Mouse (Mus musculus): Measurements from ENCODE around the gene Adcy4.

The Adcy4 gene

DNA sequence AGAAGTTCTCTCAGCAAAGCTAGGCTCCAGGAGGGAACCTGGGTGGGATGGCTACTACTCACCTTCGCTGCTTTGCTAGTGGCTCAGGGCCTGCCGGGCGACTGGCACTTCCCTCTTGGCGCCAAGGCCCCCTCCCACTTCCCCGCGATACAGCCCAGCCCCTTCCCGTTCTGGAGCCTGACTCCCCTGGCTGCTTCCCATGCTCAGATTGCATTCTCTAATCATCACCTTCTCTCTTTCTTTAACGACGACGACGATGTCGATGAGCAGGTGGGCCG is at the start of gene Adcy4:
Gene Adcy4 (minus strand): TSS at position 138 of the 278 bp plus-strand sequence.
- no peak for DNase-seq (ENCODE audit: low spot score)

DNA sequence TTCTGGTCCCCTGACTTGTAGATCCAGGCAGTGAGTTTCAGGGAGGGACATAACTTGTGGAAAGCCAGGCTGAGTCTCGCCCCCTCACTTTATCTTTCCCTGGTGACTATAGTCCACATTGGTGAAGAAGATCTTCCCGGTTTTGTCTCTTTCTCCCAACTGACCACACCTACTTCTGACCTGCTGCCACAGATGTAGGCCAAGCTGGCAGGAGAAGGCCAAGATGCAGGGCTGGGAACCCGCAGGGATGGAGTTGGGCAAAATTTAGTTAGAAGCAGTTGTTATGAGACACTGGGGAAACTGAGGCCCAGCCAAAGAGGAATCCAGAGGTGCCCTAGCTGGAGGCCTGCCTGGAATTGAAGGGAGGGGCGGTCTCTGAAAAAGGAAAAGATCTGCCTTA is 49.2 kb upstream of the Adcy4 start:
- no peak for DNase-seq (ENCODE audit: low spot score)

DNA sequence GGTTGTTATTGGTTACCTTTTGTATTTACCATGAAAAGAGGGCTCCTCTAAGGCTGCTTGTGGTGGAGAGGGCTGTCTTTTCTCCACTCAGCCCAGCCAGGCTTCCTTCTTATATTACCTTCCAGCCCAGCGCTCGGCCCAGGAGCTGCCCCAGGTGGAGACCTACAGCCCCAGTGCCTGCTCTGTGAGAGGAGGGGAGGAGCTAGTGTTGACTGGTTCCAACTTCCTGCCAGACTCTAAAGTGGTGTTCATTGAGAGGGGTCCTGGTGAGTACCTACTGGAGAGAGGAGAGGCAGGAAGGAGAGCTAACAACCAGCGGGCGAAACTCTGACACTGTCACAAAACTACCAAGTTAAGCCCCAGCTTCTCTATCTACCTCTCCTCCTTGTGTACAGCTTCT is 46.4 kb upstream of the Adcy4 start:
- no peak for DNase-seq (ENCODE audit: low spot score)

DNA sequence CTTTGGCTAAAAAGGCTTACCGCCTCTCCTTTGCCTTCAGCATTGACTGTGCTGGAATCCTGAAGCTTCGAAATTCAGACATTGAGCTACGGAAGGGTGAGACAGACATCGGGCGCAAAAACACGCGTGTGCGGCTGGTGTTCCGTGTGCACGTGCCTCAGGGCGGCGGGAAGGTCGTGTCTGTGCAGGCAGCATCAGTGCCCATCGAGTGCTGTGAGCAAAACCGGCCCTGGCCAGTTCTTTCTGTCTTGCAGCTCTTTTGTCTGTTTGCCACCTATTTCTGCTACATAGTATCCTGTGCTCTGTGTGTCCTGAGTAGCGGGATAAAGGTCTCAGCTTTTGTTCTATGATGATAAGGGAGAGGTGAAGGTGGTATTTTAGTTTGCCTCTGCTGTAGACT is 46.0 kb upstream of the Adcy4 start:
- DNase-seq (ENCODE audit: low spot score), result no peak

DNA sequence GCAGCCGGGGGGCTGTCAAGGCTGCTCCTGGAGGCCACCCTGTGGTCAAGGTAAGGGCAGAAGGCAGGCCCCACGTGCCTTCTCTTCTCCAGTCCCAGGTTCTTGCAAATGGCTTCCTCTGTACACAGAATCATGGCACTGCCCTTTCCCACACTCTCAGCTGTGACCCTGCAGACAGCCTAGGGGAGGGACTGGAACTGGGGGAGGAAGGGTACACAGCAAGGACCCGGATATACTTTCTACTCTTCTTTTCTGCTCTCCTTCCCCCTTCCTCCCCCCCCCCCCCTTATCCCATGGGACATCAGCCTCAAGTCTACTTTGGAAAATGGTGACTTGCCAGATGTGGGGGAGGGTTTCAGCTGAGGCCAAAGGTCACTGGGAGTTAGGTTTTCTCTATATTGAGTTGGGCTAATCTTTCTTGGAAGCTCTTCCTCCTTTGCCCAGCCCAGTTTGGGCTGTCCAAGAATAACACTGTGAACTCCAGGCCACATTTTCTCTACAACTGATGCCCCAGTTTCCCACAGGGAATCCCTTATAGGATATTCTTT is 44.9 kb upstream of the Adcy4 start:
- DNase-seq (ENCODE audit: low spot score), result no peak

DNA sequence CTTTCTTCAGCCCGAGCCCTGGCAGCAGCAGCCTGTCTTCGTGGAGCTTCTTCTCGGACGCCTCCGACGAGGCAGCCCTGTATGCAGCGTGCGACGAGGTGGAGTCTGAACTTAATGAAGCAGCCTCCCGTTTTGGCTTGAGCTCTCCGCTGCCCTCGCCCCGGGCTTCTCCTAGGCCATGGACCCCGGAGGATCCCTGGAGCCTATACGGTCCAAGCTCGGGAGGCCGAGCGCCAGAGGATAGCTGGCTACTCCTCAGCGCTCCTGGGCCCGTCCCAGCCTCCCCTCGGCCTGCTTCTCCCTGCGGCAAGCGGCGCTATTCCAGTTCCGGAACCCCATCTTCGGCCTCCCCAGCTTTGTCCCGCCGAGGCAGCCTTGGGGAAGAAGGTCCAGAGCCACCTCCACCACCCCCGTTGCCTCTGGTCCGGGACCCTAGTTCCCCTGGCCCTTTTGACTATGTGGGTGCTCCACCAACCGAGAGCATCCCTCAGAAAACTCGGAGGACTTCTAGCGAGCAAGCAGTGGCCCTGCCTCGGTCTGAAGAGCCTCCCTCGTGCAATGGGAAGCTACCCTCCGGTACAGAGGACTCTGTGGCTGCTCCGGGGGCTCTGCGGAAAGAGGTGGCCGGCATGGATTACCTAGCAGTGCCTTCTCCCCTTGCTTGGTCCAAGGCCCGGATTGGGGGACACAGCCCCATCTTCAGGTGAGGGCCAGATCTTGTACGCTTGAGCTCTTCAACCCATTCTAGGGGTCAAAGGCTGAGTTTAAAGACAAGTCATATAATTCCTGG is 42.9 kb upstream of the Adcy4 start:
- no peak for DNase-seq (ENCODE audit: low spot score)

DNA sequence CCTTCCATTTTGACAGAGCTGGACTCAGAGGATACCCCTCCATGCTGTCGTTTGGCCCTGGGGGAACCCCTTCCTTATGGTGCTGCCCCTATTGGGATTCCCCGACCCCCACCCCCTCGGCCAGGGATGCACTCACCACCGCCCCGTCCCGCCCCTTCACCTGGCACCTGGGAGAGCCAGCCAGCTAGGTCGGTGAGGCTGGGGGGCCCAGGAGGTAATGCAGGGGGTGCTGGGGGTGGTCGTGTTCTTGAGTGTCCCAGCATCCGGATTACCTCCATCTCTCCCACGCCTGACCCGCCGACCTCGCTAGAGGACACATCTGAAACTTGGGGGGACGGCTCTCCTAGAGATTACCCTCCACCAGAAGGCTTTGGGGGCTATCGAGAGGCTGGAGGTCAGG is 42.2 kb upstream of the Adcy4 start:
- DNase-seq (ENCODE audit: low spot score), result no peak

DNA sequence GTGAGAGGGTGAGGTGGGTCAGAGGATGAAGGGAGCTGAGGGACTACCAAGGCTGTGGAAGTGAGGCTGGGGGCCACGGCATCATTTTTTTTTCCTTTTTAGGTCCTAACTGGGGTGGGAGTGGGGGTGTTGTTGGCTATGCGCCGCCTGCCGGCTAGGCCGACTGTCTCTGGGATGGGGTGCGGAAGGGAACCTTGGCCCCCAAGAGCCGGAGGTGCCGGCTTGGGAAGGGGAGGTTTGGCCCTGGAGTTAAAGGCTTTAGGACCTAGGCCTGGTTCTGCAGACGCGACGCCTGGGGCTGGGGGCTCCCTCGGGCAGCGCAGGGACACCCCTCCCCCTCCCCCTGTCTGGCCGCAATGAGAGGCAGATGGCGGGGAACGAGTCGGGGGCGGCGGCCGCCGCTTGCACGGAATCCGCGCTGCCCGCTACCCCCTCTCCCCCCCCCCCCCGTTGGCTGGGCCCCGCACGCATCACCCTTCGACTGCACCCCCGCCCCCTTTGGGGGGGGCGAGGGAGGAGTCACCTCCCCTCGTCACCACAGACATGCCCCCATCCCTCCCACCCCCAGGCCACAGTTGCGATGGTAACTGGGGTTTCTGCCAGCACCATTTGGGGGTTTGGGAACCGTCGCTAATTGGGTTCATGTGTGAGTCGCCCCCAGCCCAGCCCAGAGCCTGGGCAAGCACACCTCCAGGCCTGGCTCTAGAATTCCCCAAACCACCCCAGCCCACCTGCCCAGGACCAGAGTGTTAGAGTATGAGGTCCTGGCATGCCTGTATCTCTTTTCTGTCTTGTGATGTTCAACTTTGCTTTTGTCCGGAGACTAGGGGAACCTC is 41.5 kb upstream of the Adcy4 start:
- DNase-seq (ENCODE audit: low spot score), result no peak

DNA sequence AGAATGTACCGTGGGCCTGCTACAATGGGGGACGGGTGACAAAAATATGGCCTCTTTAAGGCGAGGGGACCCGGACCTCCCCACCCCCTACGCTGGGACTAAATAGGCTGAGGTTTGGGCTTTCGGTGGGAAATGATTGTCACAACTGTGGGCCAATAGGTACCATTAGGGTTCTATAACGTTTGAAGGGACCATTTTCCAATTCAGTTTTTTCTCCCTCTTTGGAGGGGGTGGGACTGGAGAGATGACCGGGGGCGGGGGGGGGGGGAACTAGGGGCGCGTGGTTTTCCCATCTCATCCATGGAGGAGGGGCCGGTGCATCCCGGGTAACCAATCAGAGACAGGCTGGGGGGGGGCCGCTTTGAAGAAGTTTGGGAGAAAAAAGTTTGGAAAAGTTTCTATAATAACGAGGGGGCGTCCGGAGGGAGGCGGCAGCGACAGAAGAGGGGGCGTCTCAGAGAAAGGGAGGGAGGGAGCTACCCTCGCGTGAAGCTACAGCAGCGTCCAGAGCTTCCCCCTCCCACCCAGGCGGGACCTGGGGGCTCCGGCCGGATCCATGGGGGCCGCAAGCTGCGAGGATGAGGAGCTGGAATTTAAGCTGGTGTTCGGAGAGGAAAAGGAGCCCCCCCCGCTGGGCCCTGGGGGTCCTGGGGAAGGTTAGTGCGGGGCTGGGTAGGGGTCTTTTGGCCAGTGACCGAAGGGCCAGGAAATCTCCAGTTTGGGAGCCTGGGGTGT is 40.8 kb upstream of the Adcy4 start:
- no peak for DNase-seq (ENCODE audit: low spot score)

DNA sequence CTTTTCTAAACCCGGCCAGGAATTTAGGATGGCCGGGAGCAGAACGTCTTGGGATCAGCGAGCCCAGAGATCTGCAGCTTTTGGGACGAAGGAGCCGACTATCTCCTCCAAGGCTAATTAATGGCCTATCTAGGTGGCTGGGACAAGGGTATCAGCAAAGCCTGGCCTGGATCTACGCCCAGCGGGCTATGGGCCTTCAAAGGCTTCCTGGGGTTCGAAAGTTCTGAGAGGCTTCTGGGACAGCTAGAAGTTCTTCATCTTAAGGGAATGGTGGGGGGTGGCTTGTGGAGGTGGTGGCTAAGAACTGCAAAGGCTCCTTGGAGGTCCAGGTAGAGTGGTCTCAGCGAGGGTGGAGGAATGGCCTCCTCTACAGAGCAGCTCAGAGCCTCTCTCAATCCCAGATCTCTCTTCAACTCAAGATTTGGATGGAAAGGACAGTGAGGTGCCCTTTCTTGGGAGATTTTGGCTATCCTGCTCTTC is 40.1 kb upstream of the Adcy4 start:
- no peak for DNase-seq (ENCODE audit: low spot score)

DNA sequence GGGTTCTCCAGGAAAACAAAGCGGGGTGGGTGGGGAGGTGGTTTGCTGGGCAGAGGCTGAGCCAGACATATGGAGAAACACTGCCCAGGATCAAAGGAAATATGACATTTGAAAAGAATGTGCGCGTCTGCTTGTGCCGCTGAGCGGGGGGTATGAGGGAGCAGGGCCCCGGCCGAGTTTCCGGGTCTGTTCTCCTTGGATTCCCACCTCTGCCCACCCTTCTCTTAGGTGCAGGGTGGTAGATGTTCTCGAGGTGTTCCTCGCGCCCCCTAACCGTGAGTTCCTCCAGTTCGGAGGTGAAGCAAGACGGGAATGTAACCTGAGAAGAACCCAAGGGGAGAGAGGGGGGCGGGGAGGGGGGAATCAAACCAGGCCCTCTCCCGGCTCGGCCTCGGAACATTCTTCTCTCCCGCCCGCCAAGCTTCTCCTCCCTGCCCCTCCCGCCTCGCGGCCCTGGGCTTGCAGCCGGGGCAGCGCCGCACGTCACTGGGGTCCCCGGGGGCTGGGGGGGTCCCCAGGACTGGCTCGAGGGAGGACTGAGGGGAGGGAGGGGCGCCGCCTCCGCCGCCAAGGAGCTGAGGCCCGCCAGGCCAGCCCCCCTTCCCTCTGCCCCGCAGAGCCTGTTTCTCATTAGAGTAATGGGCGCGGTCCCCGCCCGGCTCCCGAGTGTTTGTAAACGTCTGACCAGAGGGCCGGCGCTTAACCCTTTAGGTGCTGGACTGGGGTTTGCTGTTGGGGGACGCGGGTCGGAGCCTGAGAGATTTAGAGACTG is 39.3 kb upstream of the Adcy4 start, which contains the start of gene Nfatc4:
Gene Nfatc4 (plus strand): TSS at position 154 of the 772 bp plus-strand sequence.
- no peak for DNase-seq (ENCODE audit: low spot score)

DNA sequence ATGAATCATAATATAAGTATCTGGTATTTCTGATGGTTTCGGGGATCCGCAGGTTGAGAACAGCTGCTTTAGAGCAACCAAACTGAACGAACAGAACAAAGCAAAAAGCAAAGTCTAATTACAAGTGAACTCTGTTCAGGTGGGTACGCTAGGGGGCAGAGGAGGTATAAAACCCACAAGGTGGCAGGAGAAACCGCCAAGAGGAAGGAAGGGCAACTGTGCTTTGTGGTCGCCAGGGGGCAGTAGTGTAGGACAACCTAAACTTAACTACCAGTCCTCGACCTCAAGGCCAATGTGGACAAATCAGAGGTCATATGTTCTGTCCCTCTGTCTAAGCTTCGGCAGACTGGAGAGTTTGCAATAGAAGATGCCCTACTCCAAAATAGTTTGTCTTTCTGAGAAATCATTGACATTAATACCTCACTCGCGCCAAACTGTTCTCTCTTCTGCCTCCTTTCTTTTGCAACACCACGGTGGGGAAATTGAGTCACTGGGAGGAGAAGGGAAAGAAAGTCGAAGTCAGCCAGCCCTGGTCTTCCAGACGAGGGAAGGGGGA is 38.6 kb upstream of the Adcy4 start:
- DNase-seq (ENCODE audit: low spot score), result peak; percentile 78

DNA sequence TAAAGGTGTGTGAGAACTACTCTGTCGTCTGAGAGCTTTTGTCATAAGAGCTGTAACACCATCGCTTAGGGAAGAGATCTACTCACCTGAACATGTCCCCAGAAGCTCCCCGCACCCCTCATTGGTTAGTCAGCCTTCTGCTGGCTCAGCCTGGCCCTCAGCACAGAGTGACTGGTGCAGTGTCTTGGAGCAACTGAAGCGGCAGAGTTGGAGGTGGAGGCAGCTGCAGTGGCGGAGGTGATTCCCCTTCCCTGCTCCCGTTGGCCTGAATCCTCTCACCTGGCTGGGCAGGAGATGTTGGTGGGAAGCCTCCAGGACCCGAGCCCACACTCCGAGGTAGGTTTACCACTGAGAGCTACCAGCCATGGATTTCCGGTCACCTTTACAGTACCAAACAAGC is 36.7 kb upstream of the Adcy4 start:
- DNase-seq (ENCODE audit: low spot score), result no peak

DNA sequence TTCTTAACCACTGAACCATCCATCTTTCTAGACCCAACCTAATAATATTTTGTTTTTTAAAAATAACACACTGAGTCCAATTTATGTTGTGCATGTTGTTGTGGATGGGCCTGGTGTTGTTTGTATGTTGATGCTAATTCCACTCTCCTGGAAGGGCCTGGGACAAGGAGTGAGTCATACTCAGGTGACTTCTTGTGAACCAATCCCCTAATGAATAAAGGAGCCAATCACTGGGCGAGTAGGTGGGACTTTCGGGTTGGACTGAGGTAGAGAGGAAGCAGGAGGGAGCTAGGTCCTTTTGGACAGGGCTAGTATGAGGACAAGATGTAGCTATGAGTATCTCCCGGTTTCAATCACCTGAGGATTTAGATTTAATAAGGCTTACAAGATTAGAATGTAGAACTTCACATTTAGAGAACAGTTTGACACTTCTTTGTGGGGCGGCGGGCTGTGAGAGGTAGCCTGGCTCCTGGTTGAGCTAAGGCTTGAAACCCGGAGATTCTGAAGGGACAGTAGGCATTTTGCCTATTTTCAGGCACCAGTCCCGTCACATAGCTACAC is 36.0 kb upstream of the Adcy4 start:
- DNase-seq (ENCODE audit: low spot score), result no peak

DNA sequence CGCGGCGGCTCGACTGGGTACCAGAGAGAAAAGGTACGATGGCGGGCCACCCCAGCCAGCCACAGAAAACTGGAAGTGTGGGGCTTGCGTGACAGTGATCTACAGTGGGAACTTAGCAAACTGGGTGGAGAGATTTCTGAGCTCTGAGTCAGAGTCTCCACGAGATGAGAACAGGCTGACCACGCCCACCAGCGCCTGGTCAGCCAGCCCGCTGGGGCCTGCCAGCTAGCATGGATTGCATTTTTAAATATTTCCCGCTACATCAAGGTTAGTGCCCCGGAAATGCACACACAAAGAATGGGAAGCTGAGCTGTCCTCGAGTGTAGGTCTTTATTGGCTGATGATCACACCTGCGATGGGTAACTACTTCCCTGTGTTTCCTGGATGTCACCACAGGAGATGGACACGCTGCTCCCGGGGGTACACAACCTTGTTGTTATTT is 31.4 kb upstream of the Adcy4 start:
- DNase-seq (ENCODE audit: low spot score), result no peak

DNA sequence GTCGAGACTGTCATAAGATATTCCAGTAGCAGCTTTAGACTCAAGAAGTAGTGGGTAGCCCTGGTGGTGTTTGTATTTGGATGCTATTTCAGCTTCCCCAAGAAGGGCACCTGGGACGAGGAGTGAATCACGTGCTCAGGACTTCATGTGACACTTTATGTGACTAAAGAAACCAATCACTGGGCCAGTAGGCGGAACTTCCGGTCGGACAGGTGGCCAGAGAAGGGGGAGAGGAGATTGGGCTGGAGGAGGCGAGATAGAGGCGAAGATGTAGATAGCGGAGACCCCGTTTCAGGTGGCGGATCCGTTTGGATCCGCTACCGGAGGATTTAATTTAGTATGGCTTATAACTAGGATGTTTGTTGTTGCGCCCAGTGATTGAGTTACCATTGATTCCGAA is 31.0 kb upstream of the Adcy4 start:
- peak; percentile 28 for DNase-seq (ENCODE audit: low spot score)

DNA sequence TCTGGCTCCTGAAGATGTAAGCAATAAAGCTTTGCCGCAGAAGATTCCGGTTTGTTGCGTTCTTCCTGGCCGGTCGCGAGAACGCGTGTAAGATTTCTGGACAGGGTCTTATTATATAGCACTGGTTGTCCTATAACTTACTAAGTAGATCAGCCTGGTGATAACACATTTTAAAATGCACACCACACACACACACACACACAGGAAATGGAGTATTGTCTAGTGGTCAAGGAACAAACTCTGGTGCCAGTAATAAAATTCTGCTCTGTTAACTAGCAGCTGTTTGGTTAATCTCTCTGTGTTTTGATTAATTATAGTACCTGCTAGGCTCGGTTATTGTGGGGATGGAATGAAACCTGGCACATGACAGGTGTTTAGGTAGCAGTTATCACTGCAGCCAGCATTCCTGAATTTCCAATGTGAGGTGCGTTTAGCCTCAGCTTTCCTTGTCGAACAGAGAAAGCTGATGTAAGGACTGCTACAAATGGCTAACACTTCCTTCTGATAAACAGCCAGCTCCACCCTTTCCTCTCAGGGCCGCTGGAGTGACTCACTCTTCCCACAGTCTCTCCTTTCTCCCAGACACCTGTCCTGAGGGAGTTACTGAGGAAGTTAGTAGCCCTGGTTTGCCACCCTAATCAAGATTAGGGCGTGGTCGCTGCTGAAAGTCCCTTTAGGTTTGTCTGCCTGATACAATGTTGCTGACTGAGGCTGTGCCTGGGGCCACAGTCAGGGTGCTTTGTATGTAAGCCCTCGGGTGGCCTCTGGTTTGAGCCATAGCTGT is 11.7 kb upstream of the Adcy4 start:
- no peak for DNase-seq (ENCODE audit: low spot score)

DNA sequence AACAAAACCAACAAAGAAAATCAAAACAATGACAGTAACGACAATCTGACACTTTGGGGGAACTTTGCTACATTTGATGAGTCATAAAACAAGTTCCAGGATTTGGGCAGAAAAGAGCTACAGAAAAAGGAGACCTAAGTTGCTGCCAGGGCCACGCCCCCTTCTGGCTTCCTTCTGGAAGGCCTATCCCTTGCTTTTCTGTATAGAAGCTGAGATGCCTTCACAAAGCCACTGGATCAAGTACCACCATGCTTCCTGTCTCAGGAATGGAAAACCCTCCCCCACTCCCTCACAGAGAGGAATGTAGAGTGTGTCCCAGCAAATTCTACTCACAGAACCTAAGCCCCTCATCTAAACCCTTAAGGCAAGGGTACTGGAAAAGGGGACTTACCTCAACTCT is 10.1 kb upstream of the Adcy4 start:
- no peak for DNase-seq (ENCODE audit: low spot score)

DNA sequence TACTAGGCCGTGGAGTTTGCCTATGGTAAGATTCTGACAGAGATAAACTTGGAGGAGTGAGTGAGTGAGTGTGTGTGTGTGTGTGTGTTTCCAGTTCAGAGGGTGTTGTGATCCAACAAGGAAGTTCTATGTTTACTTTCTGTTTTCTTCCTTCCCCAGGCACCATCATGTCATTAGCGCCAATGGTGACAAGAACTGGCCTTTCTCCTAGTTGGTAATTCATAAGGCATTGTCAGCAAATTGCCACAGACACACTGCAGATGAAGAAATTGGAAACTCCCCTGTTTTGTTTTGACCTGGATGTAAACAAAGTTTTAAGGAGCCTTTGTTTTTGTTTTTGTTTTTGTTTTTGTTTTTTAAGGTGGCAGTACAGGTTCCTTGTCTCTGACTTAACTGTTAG is 9.6 kb upstream of the Adcy4 start:
- no peak for DNase-seq (ENCODE audit: low spot score)

All from T-cell, adult 2 months (primary cell).